Mouse (Mus musculus) E14TG2a.4 (cell line): Measurements from ENCODE around the gene Actrt2.

ENCODE experiments used
- CTCF ChIP-seq: conservative IDR thresholded peaks from 2 replicates; pipeline ENCODE4 v1.5.1; 2014; ENCODE audit warnings: low read length
- NANOG ChIP-seq: IDR thresholded peaks from 2 replicates; pipeline ENCODE4 v1.6.1; 2014; ENCODE audit warnings: borderline replicate concordance, low read length, mixed read lengths
- POU5F1 ChIP-seq: IDR thresholded peaks from 2 replicates; pipeline ENCODE4 v1.6.1; 2014; ENCODE audit warnings: low read length, borderline replicate concordance

- TF ChIP-seq CTCF (no peak), NANOG (no peak), POU5F1 (no peak)
These were observed at the start of gene Actrt2 for GRCm38 (mm10) chr4:154667767-154668166.
